ENCODE assay signal across 10 mouse cellular contexts in genomic region chr19:21175426-21175831, GRCm38 (mm10).
DNase-seq lines count a peak whose midpoint lies in the region; ATAC-seq lines count a peak whose summit lies in the region.
"Had no signal": no experiment of that assay in that cellular context is flagged by ENCODE, and none has a peak within 500 bp of the region (broad histone marks: within the 10 kb centered on the region; RNA-seq: fewer than 3 reads in every experiment).

No protein-coding gene starts in this region.

- H3K4me3 ChIP-seq in embryonic facial prominence, embryonic 15.5 days (replicated peaks): no peak overlapping the region
- H3K4me3 ChIP-seq in hindbrain, embryonic 11.5 days (ENCODE audit: low read depth, low read length): no peak overlapping the region

- peak; percentile 24; the same call in 1 of the 2 replicates for ATAC-seq in embryonic facial prominence, embryonic 15.5 days (ENCODE audit: insufficient number of reproducible peaks, low FRiP score, low TSS enrichment, low read depth)
- peak; percentile 51 for ATAC-seq in neutrophil, adult 5-6 weeks (ENCODE audit: extremely low read depth, insufficient number of reproducible peaks, low FRiP score, poor library complexity, severe bottlenecking)
- ATAC-seq in hindbrain, embryonic 11.5 days (ENCODE audit: low FRiP score): no peak

- no peaks in the 10 kb centered on the region; the same call in 1 of the 2 replicates for H3K4me1 ChIP-seq in embryonic facial prominence, embryonic 15.5 days
- no peaks in the 10 kb centered on the region; the same call in 1 of the 2 replicates for H3K4me1 ChIP-seq in hindbrain, embryonic 11.5 days (replicated peaks; ENCODE audit: control insufficient read depth, insufficient read depth, low read length)

- 59% methylated on average over 3 of the region's 3 CpGs for WGBS in embryonic facial prominence, embryonic 15.5 days
- WGBS in hindbrain, embryonic 11.5 days: 69% methylated on average over 3 of the region's 3 CpGs

- DNase-seq in kidney, postnatal 14 days: peak; percentile 20
- DNase-seq in kidney, adult 8-10 months: no peak
- peak; percentile 28 for DNase-seq in R1 (ENCODE audit: low read depth, low spot score)
- no peak for DNase-seq in cerebellum, adult 8-10 months
- no peak for DNase-seq in hindbrain, embryonic 11.5 days (ENCODE audit: low spot score)
- DNase-seq in ovary, postnatal 10 days (ENCODE audit: low spot score): no peak
- DNase-seq: cerebellum, postnatal 10 days; layer of hippocampus, postnatal 36 days had no signal

- H3K27me3 ChIP-seq in embryonic facial prominence, embryonic 15.5 days: no peaks in the 10 kb centered on the region
- no peaks in the 10 kb centered on the region for H3K27me3 ChIP-seq in hindbrain, embryonic 11.5 days (ENCODE audit: control insufficient read depth, insufficient read depth, low read length)

- no peak overlapping the region for H3K4me2 ChIP-seq in embryonic facial prominence, embryonic 15.5 days (replicated peaks)
- no peak overlapping the region for H3K4me2 ChIP-seq in hindbrain, embryonic 11.5 days (replicated peaks; ENCODE audit: low read depth, low read length)

- H3K9ac ChIP-seq in embryonic facial prominence, embryonic 15.5 days: no peak overlapping the region
- no peak overlapping the region for H3K9ac ChIP-seq in hindbrain, embryonic 11.5 days (ENCODE audit: low read depth, low read length)

- H3K27ac ChIP-seq in embryonic facial prominence, embryonic 15.5 days (replicated peaks): 0 out of 2 replicates have a peak overlapping the region, but pooled peaks have one; percentile 60
- H3K27ac ChIP-seq in hindbrain, embryonic 11.5 days (ENCODE audit: low read depth, low read length): no peak overlapping the region

- H3K9me3 ChIP-seq in embryonic facial prominence, embryonic 15.5 days (replicated peaks): no peaks in the 10 kb centered on the region
- no peaks in the 10 kb centered on the region for H3K9me3 ChIP-seq in hindbrain, embryonic 11.5 days (ENCODE audit: control insufficient read depth, low read length)

- H3K36me3 ChIP-seq in embryonic facial prominence, embryonic 15.5 days: no peaks in the 10 kb centered on the region
- no peaks in the 10 kb centered on the region for H3K36me3 ChIP-seq in hindbrain, embryonic 11.5 days (ENCODE audit: control insufficient read depth, insufficient read depth, low read length)

Comparison
In these comparisons a context has a peak if more than half of its experiments do, and no peak if none do; other contexts are left out.
1. DNase-seq: peak in kidney, postnatal 14 days (single experiment) and R1 (single experiment); none in kidney, adult 8-10 months (0 of 2), cerebellum, adult 8-10 months (single experiment), hindbrain, embryonic 11.5 days (single experiment) and ovary, postnatal 10 days (single experiment).